8 mouse cellular contexts compared by ENCODE assay signal in the genomic region with DNA sequence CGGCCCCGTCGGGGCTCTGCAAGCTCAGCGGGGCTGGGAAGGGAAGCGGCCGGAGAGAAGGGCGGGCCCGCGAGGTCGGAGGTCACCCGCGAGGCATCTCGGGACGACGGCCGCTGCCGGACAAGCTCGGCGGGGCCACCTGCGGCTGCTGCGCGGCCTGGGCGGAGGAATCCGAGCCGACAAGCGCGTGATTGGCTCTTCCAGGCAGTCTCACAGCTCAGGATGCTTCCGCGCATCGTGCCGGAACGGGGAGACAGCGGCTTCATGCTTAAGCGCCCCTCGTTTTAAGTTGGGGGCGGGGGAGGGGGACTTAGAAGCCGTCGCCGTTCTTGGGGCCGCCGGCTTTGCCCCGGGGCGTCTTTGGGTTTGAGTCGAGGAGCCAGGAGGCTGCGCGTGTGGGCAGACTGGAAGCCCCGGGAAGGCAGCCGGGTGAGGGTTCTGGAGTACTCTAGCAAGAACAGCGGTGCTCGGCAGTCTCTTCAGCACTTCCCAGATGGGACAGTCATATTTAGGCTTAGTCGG. TPM values are rescaled to one million over a fixed set of nuclear protein-coding genes. Genes with fewer than 3 reads are reported as not detected.
A peak's percentile ranks its signal among the peaks of the same experiment; 100 is the strongest.
DNase-seq lines count a peak whose midpoint lies in the region; ATAC-seq and TF ChIP-seq lines count a peak whose summit lies in the region.

No protein-coding gene starts in this region.

- 0 out of 2 replicates have a peak, but pooled peaks have one; percentile 3 for TF ChIP-seq CTCF in heart, adult 2 months (IDR thresholded peaks at IDR 0.05)
- peak; percentile 3 for TF ChIP-seq CTCF in midbrain, postnatal 0 days (IDR thresholded peaks at IDR 0.05)

- peak overlapping the region; percentile 100 for H3K9ac ChIP-seq in embryonic facial prominence, embryonic 13.5 days
- H3K9ac ChIP-seq in heart, adult 2 months (ENCODE audit: low read depth, low read length), result peak overlapping the region; percentile 87
- peak overlapping the region; percentile 99 for H3K9ac ChIP-seq in limb, embryonic 14.5 days (ENCODE audit: low read depth, low read length, severe bottlenecking)
- peak overlapping the region; percentile 99 for H3K9ac ChIP-seq in midbrain, postnatal 0 days (replicated peaks; ENCODE audit: low read length, poor library complexity, severe bottlenecking)

- H3K36me3 ChIP-seq in embryonic facial prominence, embryonic 13.5 days, result peaks cover 10% of the 10 kb centered on the region
- peaks cover 15% of the 10 kb centered on the region for H3K36me3 ChIP-seq in heart, adult 2 months (ENCODE audit: control insufficient read depth, insufficient read depth, low read length)
- H3K36me3 ChIP-seq in limb, embryonic 14.5 days (ENCODE audit: control insufficient read depth, insufficient read depth, low read length), result peaks cover 8% of the 10 kb centered on the region; the same call in 1 of the 2 replicates
- H3K36me3 ChIP-seq in midbrain, postnatal 0 days (ENCODE audit: insufficient read depth, low read length), result no peaks in the 10 kb centered on the region

- H3K27ac ChIP-seq in embryonic facial prominence, embryonic 13.5 days, result peak overlapping the region; percentile 100
- H3K27ac ChIP-seq in heart, adult 2 months, result peak overlapping the region; percentile 100
- peak overlapping the region; percentile 99 for H3K27ac ChIP-seq in limb, embryonic 14.5 days (replicated peaks; ENCODE audit: low read depth, low read length)
- H3K27ac ChIP-seq in midbrain, postnatal 0 days (ENCODE audit: low read depth, low read length), result peak overlapping the region; percentile 100

- H3K4me1 ChIP-seq in embryonic facial prominence, embryonic 13.5 days, result peaks cover 7% of the 10 kb centered on the region
- H3K4me1 ChIP-seq in heart, adult 2 months (ENCODE audit: control insufficient read depth, insufficient read depth, low read length), result peaks cover 4% of the 10 kb centered on the region
- peaks cover 8% of the 10 kb centered on the region; the same call in 1 of the 2 replicates for H3K4me1 ChIP-seq in limb, embryonic 14.5 days (ENCODE audit: control insufficient read depth, insufficient read depth, low read length)
- H3K4me1 ChIP-seq in midbrain, postnatal 0 days (ENCODE audit: insufficient read depth, low read length), result no peaks in the 10 kb centered on the region

- ATAC-seq in embryonic facial prominence, embryonic 13.5 days (ENCODE audit: insufficient number of reproducible peaks, insufficient read depth, low FRiP score, low TSS enrichment, low read depth), result peak; percentile 85
- ATAC-seq in limb, embryonic 14.5 days (ENCODE audit: low FRiP score, low read depth), result peak; percentile 90
- ATAC-seq in midbrain, postnatal 0 days (ENCODE audit: low FRiP score), result peak; percentile 89

- DNase-seq in 3134 (ENCODE audit: extremely low read depth, insufficient read length, low spot score), result peak; percentile 99
- DNase-seq in adrenal gland, postnatal 36 days, result peak; percentile 97 to 98
- DNase-seq in heart, adult 2 months, result peak; percentile 97 to 99
- peak; percentile 94 to 96 for DNase-seq in kidney, adult 8-10 months
- peak; percentile 94 for DNase-seq in limb, embryonic 14.5 days (ENCODE audit: low spot score)
- DNase-seq in midbrain, postnatal 0 days (ENCODE audit: low spot score), result peak; percentile 98
- DNase-seq in spleen, postnatal 14 days (ENCODE audit: low spot score in 2 of 2), result peak; percentile 83 to 84

- WGBS in embryonic facial prominence, embryonic 13.5 days, result 1% methylated on average over 50 of the region's 51 CpGs
- WGBS in heart, adult 2 months, result under 1% methylated on average over 51 of the region's 51 CpGs
- WGBS in limb, embryonic 14.5 days, result under 1% methylated on average over 45 of the region's 51 CpGs
- under 1% methylated on average over 49 of the region's 51 CpGs for WGBS in midbrain, postnatal 0 days

- H3K27me3 ChIP-seq in embryonic facial prominence, embryonic 13.5 days, result no peaks in the 10 kb centered on the region
- no peaks in the 10 kb centered on the region for H3K27me3 ChIP-seq in heart, adult 2 months (ENCODE audit: control insufficient read depth, insufficient read depth, low read length)
- H3K27me3 ChIP-seq in limb, embryonic 14.5 days (ENCODE audit: control insufficient read depth, insufficient read depth, low read length), result no peaks in the 10 kb centered on the region
- H3K27me3 ChIP-seq in midbrain, postnatal 0 days (ENCODE audit: insufficient read depth, low read length), result no peaks in the 10 kb centered on the region

- intact Hi-C loops in heart, adult 2 months (cut with DNase I), result loop anchor here (1.0 to 2.0 kb wide), 3 partner anchors 15 to 76 kb away; a partner anchor contains a TSS

- no peaks in the 10 kb centered on the region for H3K9me3 ChIP-seq in embryonic facial prominence, embryonic 13.5 days
- no peaks in the 10 kb centered on the region for H3K9me3 ChIP-seq in limb, embryonic 14.5 days (ENCODE audit: control insufficient read depth, low read length)
- no peaks in the 10 kb centered on the region for H3K9me3 ChIP-seq in midbrain, postnatal 0 days (ENCODE audit: low read length)

- H3K4me2 ChIP-seq in embryonic facial prominence, embryonic 13.5 days, result peak overlapping the region; percentile 77
- H3K4me2 ChIP-seq in limb, embryonic 14.5 days (replicated peaks; ENCODE audit: low read depth, low read length, severe bottlenecking), result peak overlapping the region; percentile 71
- peak overlapping the region; percentile 71 for H3K4me2 ChIP-seq in midbrain, postnatal 0 days (ENCODE audit: low read depth, low read length, poor library complexity, severe bottlenecking)

- peak overlapping the region; percentile 96 for H3K4me3 ChIP-seq in embryonic facial prominence, embryonic 13.5 days
- H3K4me3 ChIP-seq in heart, adult 2 months, result peak overlapping the region; percentile 79
- peak overlapping the region; percentile 97 for H3K4me3 ChIP-seq in limb, embryonic 14.5 days (replicated peaks; ENCODE audit: low read length)
- H3K4me3 ChIP-seq in midbrain, postnatal 0 days (ENCODE audit: low read depth, low read length), result peak overlapping the region; percentile 99

- peak; percentile 87 for TF ChIP-seq POLR2A in heart, adult 2 months (IDR thresholded peaks at IDR 0.05; ENCODE audit: insufficient read depth, low read depth, low read length)
- peak; percentile 11; the same call in 1 of the 2 replicates for TF ChIP-seq POLR2A in limb, embryonic 14.5 days (IDR thresholded peaks at IDR 0.05; ENCODE audit: borderline replicate concordance, extremely low read depth, insufficient read depth, insufficient read length)

- TF ChIP-seq EP300 in heart, adult 2 months (IDR thresholded peaks at IDR 0.05; ENCODE audit: insufficient read depth, low read depth, low read length), result peak; percentile 95

- H3K79me2 ChIP-seq in heart, adult 2 months (replicated peaks; ENCODE audit: control insufficient read depth, insufficient read depth, low read length), result no peaks in the 10 kb centered on the region

RNA-seq across cellular contexts. Expression of a gene that starts 1.4 kb away (rescaled TPM):
- 10 to 100 TPM; 59.6 to 61.9 TPM for total RNA-seq in adrenal gland, postnatal 36 days (2021)
- polyA plus RNA-seq in embryonic facial prominence, embryonic 13.5 days (2015; fragmentation: Nextera tagmentation; extraction: Ambion mirVana), result 156 and 166 TPM in 2 replicates
- total RNA-seq in heart, adult 2 months (2021), result 10 to 100 TPM; 30.7 to 34.0 TPM
- 12.3 and 24.2 TPM in 2 replicates for polyA plus RNA-seq in heart, adult 2 months (2012; rRNA removed)
- polyA plus RNA-seq in limb, embryonic 14.5 days (2012; rRNA removed), result 61.7 and 86.1 TPM in 2 replicates
- polyA plus RNA-seq in limb, embryonic 14.5 days (2014; fragmentation: Nextera tagmentation; extraction: Ambion mirVana), result 135 and 141 TPM in 2 replicates
- 82.7 and 88.8 TPM in 2 replicates for total RNA-seq in midbrain, postnatal 0 days (2014; rRNA removed)
- 134 and 147 TPM in 2 replicates for polyA plus RNA-seq in midbrain, postnatal 0 days (2015; fragmentation: Nextera tagmentation; extraction: Ambion mirVana)

RNA-seq across cellular contexts. Expression of a gene that starts 14.1 kb away (rescaled TPM):
- total RNA-seq in adrenal gland, postnatal 36 days (2021), result 100 to 1,000 TPM; 383 to 457 TPM
- 78.3 and 78.7 TPM in 2 replicates for polyA plus RNA-seq in embryonic facial prominence, embryonic 13.5 days (2015; fragmentation: Nextera tagmentation; extraction: Ambion mirVana)
- 1,000 to 10,000 TPM in 1 of 2 experiments, 100 to 1,000 TPM in 1; 961 to 1,111 TPM for total RNA-seq in heart, adult 2 months (2021)
- polyA plus RNA-seq in heart, adult 2 months (2012; rRNA removed), result 895 and 1,105 TPM in 2 replicates
- polyA plus RNA-seq in limb, embryonic 14.5 days (2012; rRNA removed), result 98.2 and 118 TPM in 2 replicates
- polyA plus RNA-seq in limb, embryonic 14.5 days (2014; fragmentation: Nextera tagmentation; extraction: Ambion mirVana), result 103 and 116 TPM in 2 replicates
- total RNA-seq in midbrain, postnatal 0 days (2014; rRNA removed), result 160 and 177 TPM in 2 replicates
- polyA plus RNA-seq in midbrain, postnatal 0 days (2015; fragmentation: Nextera tagmentation; extraction: Ambion mirVana), result 121 and 128 TPM in 2 replicates

RNA-seq across cellular contexts. Expression of a gene that starts 32.0 kb away (rescaled TPM):
- total RNA-seq in adrenal gland, postnatal 36 days (2021), result 100 to 1,000 TPM in 1 of 2 experiments, 10 to 100 TPM in 1; 95.1 to 133 TPM
- polyA plus RNA-seq in embryonic facial prominence, embryonic 13.5 days (2015; fragmentation: Nextera tagmentation; extraction: Ambion mirVana), result 182 and 218 TPM in 2 replicates
- total RNA-seq in heart, adult 2 months (2021), result 1 to 10 TPM; 5.7 to 6.9 TPM
- polyA plus RNA-seq in heart, adult 2 months (2012; rRNA removed), result 6.5 and 6.6 TPM in 2 replicates
- polyA plus RNA-seq in limb, embryonic 14.5 days (2012; rRNA removed), result 62.9 and 67.4 TPM in 2 replicates
- polyA plus RNA-seq in limb, embryonic 14.5 days (2014; fragmentation: Nextera tagmentation; extraction: Ambion mirVana), result 110 and 119 TPM in 2 replicates
- total RNA-seq in midbrain, postnatal 0 days (2014; rRNA removed), result 181 and 194 TPM in 2 replicates
- 247 and 254 TPM in 2 replicates for polyA plus RNA-seq in midbrain, postnatal 0 days (2015; fragmentation: Nextera tagmentation; extraction: Ambion mirVana)

RNA-seq across cellular contexts. Expression of a gene that starts 52.1 kb away (rescaled TPM):
- 1 to 10 TPM; 1.9 to 2.5 TPM for total RNA-seq in adrenal gland, postnatal 36 days (2021)
- polyA plus RNA-seq in embryonic facial prominence, embryonic 13.5 days (2015; fragmentation: Nextera tagmentation; extraction: Ambion mirVana), result 0.65 and 1.5 TPM in 2 replicates
- total RNA-seq in heart, adult 2 months (2021), result not detected
- 0.32 and 0.33 TPM in 2 replicates for polyA plus RNA-seq in heart, adult 2 months (2012; rRNA removed)
- polyA plus RNA-seq in limb, embryonic 14.5 days (2012; rRNA removed), result 0.33 and 0.81 TPM in 2 replicates
- polyA plus RNA-seq in limb, embryonic 14.5 days (2014; fragmentation: Nextera tagmentation; extraction: Ambion mirVana), result 0.47 and 1.1 TPM in 2 replicates
- total RNA-seq in midbrain, postnatal 0 days (2014; rRNA removed), result 0.52 and 0.82 TPM in 2 replicates
- 1.5 and 2.0 TPM in 2 replicates for polyA plus RNA-seq in midbrain, postnatal 0 days (2015; fragmentation: Nextera tagmentation; extraction: Ambion mirVana)

RNA-seq across cellular contexts. Expression of a gene that starts 59.6 kb away (rescaled TPM):
- total RNA-seq in adrenal gland, postnatal 36 days (2021), result under 1 TPM in 1 of 2 experiments, not detected in 1; 0.73 TPM
- polyA plus RNA-seq in embryonic facial prominence, embryonic 13.5 days (2015; fragmentation: Nextera tagmentation; extraction: Ambion mirVana), result not detected in 2 replicates
- under 1 TPM in 1 of 2 experiments, not detected in 1; 0.32 TPM for total RNA-seq in heart, adult 2 months (2021)
- polyA plus RNA-seq in heart, adult 2 months (2012; rRNA removed), result 0.31 TPM in 1 of 2 replicates, not detected in the other
- 0.06 and 0.09 TPM in 2 replicates for polyA plus RNA-seq in limb, embryonic 14.5 days (2012; rRNA removed)
- polyA plus RNA-seq in limb, embryonic 14.5 days (2014; fragmentation: Nextera tagmentation; extraction: Ambion mirVana), result 0.18 TPM in 1 of 2 replicates, not detected in the other
- 0.80 and 1.0 TPM in 2 replicates for total RNA-seq in midbrain, postnatal 0 days (2014; rRNA removed)
- not detected in 2 replicates for polyA plus RNA-seq in midbrain, postnatal 0 days (2015; fragmentation: Nextera tagmentation; extraction: Ambion mirVana)

Comparison
In these comparisons a context has a peak if more than half of its experiments do, and no peak if none do; other contexts are left out.
1. Peak in every context shown above with its lines: DNase-seq, ATAC-seq, H3K4me3 ChIP-seq and H3K27ac ChIP-seq.